Mouse (Mus musculus): Measurements from ENCODE around the gene Sac3d1. TPM values are rescaled to one million over a fixed set of nuclear protein-coding genes. Genes with fewer than 3 reads are reported as not detected.
A peak's percentile ranks its signal among the peaks of the same experiment; 100 is the strongest.

Gene Sac3d1
- polyA plus RNA-seq (2012; ENCODE audit: insufficient read depth, insufficient read length, missing spikeins): 5.6 and 6.0 TPM in 2 replicates

GRCm38 (mm10) chr19:6117986-6118676 lies at the start of gene Sac3d1:
Gene Sac3d1, minus strand, starts transcription at chr19:6118650.
- H3K27ac ChIP-seq (ENCODE audit: insufficient read depth, low read depth, low read length): peak within 1 kb of the TSS; percentile 93
- peaks cover 11% of the 10 kb centered on the region for H3K4me1 ChIP-seq (ENCODE audit: control insufficient read depth, insufficient read depth, low read length)
- no peak for TF ChIP-seq CTCF (IDR thresholded peaks at IDR 0.05; ENCODE audit: low read depth, low read length)
- TF ChIP-seq POLR2A (IDR thresholded peaks at IDR 0.05; ENCODE audit: borderline replicate concordance, low read depth, low read length): 0 out of 2 replicates have a peak, but pooled peaks have one; percentile 71
- peak within 1 kb of the TSS; percentile 97 for H3K4me3 ChIP-seq (ENCODE audit: insufficient read depth, low read length)

- H3K27ac ChIP-seq (ENCODE audit: insufficient read depth, low read depth, low read length): no peak overlapping the region
- TF ChIP-seq POLR2A (IDR thresholded peaks at IDR 0.05; ENCODE audit: borderline replicate concordance, low read depth, low read length): no peak
- TF ChIP-seq CTCF (IDR thresholded peaks at IDR 0.05; ENCODE audit: low read depth, low read length): no peak
- H3K4me1 ChIP-seq (ENCODE audit: control insufficient read depth, insufficient read depth, low read length): no peaks in the 10 kb centered on the region
- H3K4me3 ChIP-seq (ENCODE audit: insufficient read depth, low read length): no peak overlapping the region
Observed at GRCm38 (mm10) chr19:6166750-6167149, 48.3 kb upstream of the Sac3d1 start.

- no peak for TF ChIP-seq POLR2A (IDR thresholded peaks at IDR 0.05; ENCODE audit: borderline replicate concordance, low read depth, low read length)
- no peak for TF ChIP-seq CTCF (IDR thresholded peaks at IDR 0.05; ENCODE audit: low read depth, low read length)
- H3K27ac ChIP-seq (ENCODE audit: insufficient read depth, low read depth, low read length): no peak overlapping the region
- H3K4me3 ChIP-seq (ENCODE audit: insufficient read depth, low read length): no peak overlapping the region
- no peaks in the 10 kb centered on the region for H3K4me1 ChIP-seq (ENCODE audit: control insufficient read depth, insufficient read depth, low read length)
Observed at GRCm38 (mm10) chr19:6163872-6164547, 45.6 kb upstream of the Sac3d1 start.

DNA sequence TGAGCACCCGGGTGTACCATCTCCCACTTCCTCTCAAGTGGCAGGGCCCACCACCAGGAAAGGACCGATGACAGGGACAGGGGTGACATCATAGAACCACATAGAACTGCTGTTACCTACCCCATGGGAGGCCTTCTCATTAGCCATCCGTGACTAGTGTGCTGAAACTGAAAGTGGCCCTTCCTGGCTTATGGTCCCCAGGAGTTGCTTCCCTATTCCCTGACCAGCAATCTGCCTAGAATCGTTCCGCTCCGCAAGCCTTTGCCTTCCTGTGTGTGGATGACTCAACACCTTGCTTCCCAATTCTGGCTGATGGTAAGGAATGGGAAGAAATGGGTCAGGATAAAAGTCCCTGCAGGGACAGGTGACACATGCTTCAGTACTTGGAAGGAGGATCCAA lies 38.8 kb upstream of the Sac3d1 start:
- H3K4me1 ChIP-seq (ENCODE audit: control insufficient read depth, insufficient read depth, low read length): peaks cover 23% of the 10 kb centered on the region
- TF ChIP-seq POLR2A (IDR thresholded peaks at IDR 0.05; ENCODE audit: borderline replicate concordance, low read depth, low read length) (no peak), CTCF (IDR thresholded peaks at IDR 0.05; ENCODE audit: low read depth, low read length) (peak; percentile 26; the same call in 1 of the 2 replicates)
- H3K27ac ChIP-seq (ENCODE audit: insufficient read depth, low read depth, low read length): peak overlapping the region; percentile 41
- H3K4me3 ChIP-seq (ENCODE audit: insufficient read depth, low read length): peak overlapping the region; percentile 43

GRCm38 (mm10) chr19:6156372-6156771 lies 37.9 kb upstream of the Sac3d1 start:
- Histone ChIP-seq H3K4me1 (ENCODE audit: control insufficient read depth, insufficient read depth, low read length) (peaks cover 23% of the 10 kb centered on the region), H3K27ac (ENCODE audit: insufficient read depth, low read depth, low read length) (no peak overlapping the region), H3K4me3 (ENCODE audit: insufficient read depth, low read length) (no peak overlapping the region)
- TF ChIP-seq CTCF (IDR thresholded peaks at IDR 0.05; ENCODE audit: low read depth, low read length) (no peak), POLR2A (IDR thresholded peaks at IDR 0.05; ENCODE audit: borderline replicate concordance, low read depth, low read length) (no peak)

DNA sequence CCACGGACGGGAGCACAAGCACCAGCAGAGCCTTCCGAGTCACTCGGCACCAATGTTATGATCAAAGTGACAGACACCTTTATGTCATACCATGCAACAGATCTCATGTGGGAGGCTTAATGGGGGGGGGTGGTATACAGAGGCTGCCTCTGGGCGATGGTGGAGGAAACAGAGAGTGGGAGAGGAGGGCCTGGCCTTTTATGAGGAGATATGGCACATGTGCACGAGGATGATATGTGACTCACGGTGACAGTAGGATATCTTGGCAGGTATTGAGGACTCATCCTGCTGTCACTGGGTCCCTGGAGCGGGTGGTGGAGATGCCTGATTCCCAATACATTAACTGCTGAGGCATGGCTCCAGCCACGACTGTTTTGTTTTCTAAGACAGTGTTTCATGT lies 36.7 kb upstream of the Sac3d1 start:
- TF ChIP-seq CTCF (IDR thresholded peaks at IDR 0.05; ENCODE audit: low read depth, low read length) (no peak), POLR2A (IDR thresholded peaks at IDR 0.05; ENCODE audit: borderline replicate concordance, low read depth, low read length) (no peak)
- Histone ChIP-seq H3K27ac (ENCODE audit: insufficient read depth, low read depth, low read length) (no peak overlapping the region), H3K4me3 (ENCODE audit: insufficient read depth, low read length) (no peak overlapping the region), H3K4me1 (ENCODE audit: control insufficient read depth, insufficient read depth, low read length) (peaks cover 23% of the 10 kb centered on the region)

DNA sequence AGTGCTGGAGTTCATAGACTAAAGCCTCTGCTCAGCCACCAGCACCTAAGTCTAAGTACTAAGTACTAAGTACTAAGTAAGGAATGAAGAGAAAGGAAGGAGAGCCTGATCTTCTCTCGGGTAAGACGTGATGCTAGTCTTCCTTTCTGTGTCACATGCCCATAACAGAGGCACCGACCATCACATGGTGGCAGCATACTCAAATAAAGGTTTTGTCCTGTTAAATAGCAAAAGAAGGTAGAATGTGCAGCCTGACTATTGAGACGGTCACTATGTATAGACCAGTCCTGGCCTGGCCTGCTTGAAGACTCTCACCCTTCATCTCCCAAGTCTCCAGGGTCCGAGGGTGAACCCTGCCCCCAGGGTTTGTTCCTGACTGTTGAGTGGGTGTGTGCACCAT lies 26.4 kb upstream of the Sac3d1 start:
- Histone ChIP-seq H3K4me3 (ENCODE audit: insufficient read depth, low read length) (no peak overlapping the region), H3K4me1 (ENCODE audit: control insufficient read depth, insufficient read depth, low read length) (peaks cover 3% of the 10 kb centered on the region; the same call in 1 of the 2 replicates), H3K27ac (ENCODE audit: insufficient read depth, low read depth, low read length) (no peak overlapping the region)
- TF ChIP-seq POLR2A (IDR thresholded peaks at IDR 0.05; ENCODE audit: borderline replicate concordance, low read depth, low read length): no peak
- TF ChIP-seq CTCF (IDR thresholded peaks at IDR 0.05; ENCODE audit: low read depth, low read length): no peak

DNA sequence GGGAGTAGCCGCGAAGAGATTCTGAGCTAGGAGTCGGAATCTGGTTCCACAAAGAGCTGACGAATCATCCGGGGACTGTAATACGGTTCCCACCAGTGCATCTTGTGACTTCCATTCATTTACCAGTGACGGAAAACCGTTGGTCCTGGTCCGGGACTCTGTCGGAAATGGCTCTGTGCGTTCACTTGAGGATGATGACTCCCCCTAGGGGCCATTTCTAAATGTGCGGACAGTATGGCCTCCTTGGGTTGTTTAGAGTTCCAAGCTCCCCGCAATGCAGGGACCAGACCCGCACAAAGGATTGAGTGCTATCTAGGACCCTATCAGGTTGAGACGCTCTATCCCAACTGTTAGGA lies 22.9 kb upstream of the Sac3d1 start, which contains the start of gene Arl2:
Gene Arl2 (minus strand): TSS at position 155 of the 356 bp plus-strand sequence.
- Histone ChIP-seq H3K27ac (ENCODE audit: insufficient read depth, low read depth, low read length) (peak within 1 kb of the TSS; percentile 91), H3K4me3 (ENCODE audit: insufficient read depth, low read length) (peak within 1 kb of the TSS; percentile 75), H3K4me1 (ENCODE audit: control insufficient read depth, insufficient read depth, low read length) (peaks cover 15% of the 10 kb centered on the region)
- TF ChIP-seq CTCF (IDR thresholded peaks at IDR 0.05; ENCODE audit: low read depth, low read length): peak; percentile 50
- no peak for TF ChIP-seq POLR2A (IDR thresholded peaks at IDR 0.05; ENCODE audit: borderline replicate concordance, low read depth, low read length)

DNA sequence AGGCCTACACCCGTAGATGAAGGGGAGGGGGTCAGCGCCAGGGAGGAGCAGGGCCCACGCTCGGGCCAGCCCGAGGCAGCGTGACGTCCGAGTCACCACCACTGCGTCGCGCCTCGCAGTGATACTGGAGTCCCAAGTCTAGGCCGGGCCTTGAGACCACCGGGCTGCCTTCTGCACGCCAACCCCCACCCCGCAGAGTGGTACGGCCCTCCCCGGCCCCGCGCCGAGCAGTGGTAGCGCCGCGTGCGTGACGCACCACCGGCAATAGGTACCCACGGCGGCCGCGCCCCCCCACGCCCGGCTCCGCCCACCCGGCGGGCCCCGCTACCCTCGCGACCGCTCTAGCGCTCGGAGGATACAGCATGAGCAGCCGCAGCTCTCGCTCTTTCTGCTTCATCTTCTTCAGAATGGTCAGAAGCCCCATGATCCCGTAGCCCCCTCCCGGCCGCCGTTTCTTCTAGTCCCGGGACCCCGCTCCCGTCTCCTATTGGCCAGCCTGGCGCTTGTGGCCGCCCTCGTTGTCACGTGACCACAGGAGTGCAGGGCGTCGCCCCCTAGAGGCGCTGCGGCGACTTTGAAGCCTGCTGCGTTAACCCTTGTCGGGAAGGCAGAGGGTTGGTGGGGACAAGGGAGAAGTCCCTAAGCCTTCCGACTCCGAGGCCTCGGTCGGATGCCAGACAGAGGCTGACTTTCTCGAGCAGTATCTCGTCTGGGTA lies 22.4 kb upstream of the Sac3d1 start, which contains the start of gene Batf2:
Gene Batf2 (plus strand): TSS at position 306 of the 716 bp plus-strand sequence.
- Histone ChIP-seq H3K27ac (ENCODE audit: insufficient read depth, low read depth, low read length) (peak within 1 kb of the TSS; percentile 91), H3K4me3 (ENCODE audit: insufficient read depth, low read length) (peak within 1 kb of the TSS; percentile 75), H3K4me1 (ENCODE audit: control insufficient read depth, insufficient read depth, low read length) (peaks cover 15% of the 10 kb centered on the region)
- TF ChIP-seq CTCF (IDR thresholded peaks at IDR 0.05; ENCODE audit: low read depth, low read length) (no peak; the same call in 1 of the 2 replicates), POLR2A (IDR thresholded peaks at IDR 0.05; ENCODE audit: borderline replicate concordance, low read depth, low read length) (no peak)

Measured in bone marrow macrophage, adult 2 months (primary cell).